ENCODE assay signal across 8 mouse cellular contexts in genomic region chrX:12091431-12092061, GRCm38 (mm10).
DNase-seq lines count a peak whose midpoint lies in the region; ATAC-seq and TF ChIP-seq lines count a peak whose summit lies in the region.

No protein-coding gene starts in this region.

- H3K4me1 ChIP-seq in ES-Bruce4 (ENCODE audit: control insufficient read depth, insufficient read depth, low read length) = no peaks in the 10 kb centered on the region
- H3K4me1 ChIP-seq in heart, embryonic 13.5 days = peaks cover 31% of the 10 kb centered on the region
- peaks cover 15% of the 10 kb centered on the region; the same call in 1 of the 2 replicates for H3K4me1 ChIP-seq in kidney, postnatal 0 days (replicated peaks; ENCODE audit: insufficient read depth, low read length)
- H3K4me1 ChIP-seq in small intestine, adult 2 months (ENCODE audit: control insufficient read depth, insufficient read depth, insufficient read length, low read length) = peaks cover 18% of the 10 kb centered on the region

- peak overlapping the region; percentile 31 for H3K4me3 ChIP-seq in ES-Bruce4 (ENCODE audit: low read depth, low read length)
- H3K4me3 ChIP-seq in heart, embryonic 13.5 days = peak overlapping the region; percentile 63
- H3K4me3 ChIP-seq in kidney, postnatal 0 days (replicated peaks; ENCODE audit: low read depth, low read length) = peak overlapping the region; percentile 49
- H3K4me3 ChIP-seq in small intestine, adult 2 months (ENCODE audit: low read depth, low read length) = peak overlapping the region; percentile 71

- peak; percentile 75 for DNase-seq in 416B (ENCODE audit: low read depth)
- peak; percentile 55 for DNase-seq in embryo, embryonic 11 days
- DNase-seq in kidney, postnatal 0 days (ENCODE audit: low spot score) = no peak
- peak; percentile 64 for DNase-seq in lung, postnatal 10 days

- TF ChIP-seq POLR2A in ES-Bruce4 (IDR thresholded peaks at IDR 0.05; ENCODE audit: insufficient read depth, low read length) = no peak
- no peak for TF ChIP-seq POLR2A in small intestine, adult 2 months (IDR thresholded peaks at IDR 0.05; ENCODE audit: low read depth, low read length)

- H3K27me3 ChIP-seq in ES-Bruce4 (ENCODE audit: control insufficient read depth, insufficient read depth, low read length, poor library complexity, severe bottlenecking) = peaks cover 19% of the 10 kb centered on the region
- peaks cover 90% of the 10 kb centered on the region for H3K27me3 ChIP-seq in heart, embryonic 13.5 days (replicated peaks)
- peaks cover 9% of the 10 kb centered on the region; the same call in 1 of the 2 replicates for H3K27me3 ChIP-seq in kidney, postnatal 0 days (ENCODE audit: insufficient read depth, low read length)
- H3K27me3 ChIP-seq in small intestine, adult 2 months (ENCODE audit: control insufficient read depth, insufficient read depth, low read length) = no peaks in the 10 kb centered on the region; the same call in 1 of the 2 replicates

- WGBS in heart, embryonic 13.5 days = 1% methylated on average over 44 of the region's 56 CpGs
- WGBS in kidney, postnatal 0 days = 1% methylated on average over 51 of the region's 56 CpGs
- WGBS in small intestine, adult 2 months = 5% methylated on average over 47 of the region's 56 CpGs

- no peak for ATAC-seq in heart, embryonic 13.5 days (ENCODE audit: extremely low read depth, insufficient number of reproducible peaks, low FRiP score, low TSS enrichment)
- ATAC-seq in kidney, postnatal 0 days (replicated peaks; ENCODE audit: low FRiP score, low read depth) = no peak
- no peak for ATAC-seq in CD4-positive, CD25-positive, alpha-beta regulatory T cell, adult 4 months

- peak overlapping the region; percentile 85 for H3K4me2 ChIP-seq in heart, embryonic 13.5 days
- peak overlapping the region; percentile 74 for H3K4me2 ChIP-seq in kidney, postnatal 0 days (ENCODE audit: low read length)

- no peak for TF ChIP-seq EP300 in ES-Bruce4 (IDR thresholded peaks at IDR 0.05; ENCODE audit: insufficient read depth, low read depth, low read length)

- TF ChIP-seq CTCF in ES-Bruce4 (IDR thresholded peaks at IDR 0.05; ENCODE audit: low read depth, low read length) = no peak
- no peak for TF ChIP-seq CTCF in kidney, postnatal 0 days (IDR thresholded peaks at IDR 0.05; ENCODE audit: low read depth)
- no peak for TF ChIP-seq CTCF in small intestine, adult 2 months (IDR thresholded peaks at IDR 0.05; ENCODE audit: extremely low read depth, insufficient read length, insufficient replicate concordance, low read depth, low read length)

- H3K9me3 ChIP-seq in ES-Bruce4 (replicated peaks; ENCODE audit: control insufficient read depth, insufficient read depth, low read length, poor library complexity, severe bottlenecking) = no peaks in the 10 kb centered on the region
- H3K9me3 ChIP-seq in heart, embryonic 13.5 days = no peaks in the 10 kb centered on the region
- no peaks in the 10 kb centered on the region for H3K9me3 ChIP-seq in kidney, postnatal 0 days (replicated peaks; ENCODE audit: low read length)

- no peaks in the 10 kb centered on the region for H3K36me3 ChIP-seq in ES-Bruce4 (ENCODE audit: control insufficient read depth, insufficient read depth, low read length, poor library complexity, severe bottlenecking)
- H3K36me3 ChIP-seq in heart, embryonic 13.5 days = no peaks in the 10 kb centered on the region; the same call in 1 of the 2 replicates
- H3K36me3 ChIP-seq in kidney, postnatal 0 days (ENCODE audit: insufficient read depth, low read length) = no peaks in the 10 kb centered on the region
- no peaks in the 10 kb centered on the region for H3K36me3 ChIP-seq in small intestine, adult 2 months (ENCODE audit: control insufficient read depth, insufficient read depth, low read length)

- H3K9ac ChIP-seq in ES-Bruce4 (ENCODE audit: low read depth, poor library complexity, severe bottlenecking) = peak overlapping the region; percentile 80
- peak overlapping the region; percentile 87 for H3K9ac ChIP-seq in heart, embryonic 13.5 days
- peak overlapping the region; percentile 73 for H3K9ac ChIP-seq in kidney, postnatal 0 days (ENCODE audit: low read depth, low read length)

- H3K27ac ChIP-seq in ES-Bruce4 (ENCODE audit: insufficient read depth, low read length) = no peak overlapping the region
- peak overlapping the region; percentile 93 for H3K27ac ChIP-seq in heart, embryonic 13.5 days (replicated peaks)
- peak overlapping the region; percentile 93 for H3K27ac ChIP-seq in kidney, postnatal 0 days
- peak overlapping the region; percentile 79 for H3K27ac ChIP-seq in small intestine, adult 2 months (ENCODE audit: insufficient read depth, low read depth, low read length)
